Mouse (Mus musculus) c-Kit-positive CD71-negative TER-119-negative erythroid progenitor cells, embryonic 14.5 days (primary cell): ENCODE results near the gene Slc43a2.
"Not testable (repeated sequence)": the region's sequence is repeated elsewhere in the genome, so short reads cannot be mapped to it uniquely, and the experiment has no call there.

Experiments used
- DNase-seq: peaks from one replicate; pipeline ENCODE4 v3.0.0-alpha.2; 2013; ENCODE audit warnings: low read depth

The Slc43a2 gene

DNA sequence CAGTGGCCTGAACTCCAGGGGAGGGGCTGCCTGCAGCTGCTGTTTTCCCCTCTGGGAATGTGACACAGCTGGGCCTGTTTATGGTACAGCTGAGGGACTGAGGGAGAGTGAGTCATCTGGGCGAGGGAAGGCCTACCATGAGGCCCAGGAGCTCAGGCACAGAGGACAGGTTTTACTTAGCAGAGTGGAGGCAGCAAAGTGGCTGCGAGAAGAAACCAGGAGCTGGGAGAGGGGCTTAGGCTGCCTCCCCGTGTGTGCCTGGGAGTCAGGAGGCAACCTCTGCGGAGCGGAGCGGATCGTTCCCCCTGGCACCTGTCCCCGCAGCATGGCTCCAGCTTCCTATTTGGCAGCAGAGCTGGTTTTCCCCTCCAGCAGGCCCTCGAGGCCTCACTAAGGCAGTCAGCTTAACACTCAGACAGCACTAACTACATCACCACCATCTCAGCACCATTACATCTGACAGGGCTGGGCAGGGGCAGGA lies 20.5 kb downstream of the Slc43a2 start:
- no peak for DNase-seq

DNA sequence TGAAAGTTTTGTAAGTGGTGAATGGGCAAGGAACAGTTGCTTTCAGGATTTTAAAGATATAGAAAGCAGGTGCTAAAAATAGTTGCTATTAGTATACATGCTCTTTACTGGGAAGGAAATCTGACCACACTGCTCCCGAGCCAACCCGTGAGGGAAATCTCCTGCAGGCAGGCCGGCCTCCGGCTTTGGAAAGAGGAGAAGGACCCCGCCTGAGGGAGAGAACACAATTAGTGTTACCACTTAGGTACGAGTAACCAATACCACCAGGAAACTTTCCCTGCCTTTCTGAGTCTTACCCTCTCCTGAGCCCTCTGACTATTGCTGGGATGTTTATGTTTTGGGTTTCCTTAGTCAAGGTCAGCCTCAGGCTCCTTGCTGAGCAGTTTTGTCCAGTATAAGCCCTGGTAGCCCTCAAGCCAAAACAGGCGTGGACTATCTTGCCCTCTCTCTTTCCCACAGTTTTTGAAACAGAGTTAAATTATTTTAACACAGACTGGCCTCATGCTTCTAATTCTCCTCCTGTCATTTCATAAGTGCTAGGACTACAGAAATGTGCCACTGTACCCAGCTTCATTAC lies 21.5 kb downstream of the Slc43a2 start:
- DNase-seq = no peak

DNA sequence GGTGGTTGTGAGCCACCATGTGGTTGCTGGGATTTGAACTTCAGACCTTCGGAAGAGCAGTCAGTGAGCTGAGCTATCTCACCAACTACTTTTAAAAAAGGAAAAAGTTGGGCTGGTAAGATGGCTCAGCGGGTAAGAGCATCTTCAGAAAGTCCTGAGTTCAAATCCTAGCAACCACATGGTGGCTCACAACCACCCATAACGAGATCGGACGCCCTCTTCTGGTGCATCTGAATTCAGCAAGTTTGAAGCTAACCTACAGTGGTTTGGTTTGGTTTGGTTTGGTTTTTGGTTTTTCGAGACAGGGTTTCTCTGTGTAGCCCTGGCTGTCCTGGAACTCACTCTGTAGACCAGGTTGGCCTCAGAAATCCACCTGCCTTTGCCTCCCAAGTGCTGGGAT lies 24.5 kb downstream of the Slc43a2 start:
- DNase-seq = not testable (repeated sequence)

DNA sequence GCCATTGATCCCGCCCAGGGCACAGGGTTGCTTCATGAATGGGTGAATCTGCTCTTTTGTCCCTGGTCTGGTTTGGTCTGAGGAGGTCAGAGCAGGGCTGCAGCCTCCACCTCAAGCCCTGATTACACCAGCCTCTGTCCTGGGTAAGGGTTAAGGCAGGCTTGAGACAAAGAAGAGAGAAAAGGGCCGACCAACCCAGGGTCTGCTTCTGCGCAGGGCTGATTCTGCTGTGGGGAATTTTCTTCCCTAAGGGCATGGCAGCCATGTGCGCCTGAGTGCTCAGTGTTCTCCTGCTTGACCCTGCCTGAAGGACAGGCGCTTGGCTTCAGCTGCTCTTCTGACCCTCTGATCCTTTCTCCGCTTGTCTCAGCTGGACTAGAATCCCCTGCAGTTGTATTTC lies 25.6 kb downstream of the Slc43a2 start:
- no peak for DNase-seq

DNA sequence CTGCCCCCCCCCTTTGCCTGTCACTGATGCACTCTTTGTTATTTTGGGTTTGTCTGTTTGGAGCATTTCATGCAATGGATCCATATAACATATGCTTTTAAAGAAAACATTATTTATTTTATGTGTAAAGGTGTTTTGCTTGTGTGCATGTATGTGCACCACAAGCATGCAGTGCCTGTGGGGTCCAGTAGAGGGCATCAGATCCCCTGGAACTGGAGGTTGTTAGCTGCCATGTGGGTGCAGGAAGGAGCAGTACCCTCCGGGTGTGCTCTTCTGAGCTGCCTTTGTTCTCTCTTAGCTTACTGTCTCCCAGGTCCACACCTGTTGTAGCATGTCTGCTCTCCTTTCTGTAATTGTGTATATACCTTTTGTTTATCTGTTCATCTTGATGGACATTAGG lies 26.6 kb downstream of the Slc43a2 start:
- no peak for DNase-seq

DNA sequence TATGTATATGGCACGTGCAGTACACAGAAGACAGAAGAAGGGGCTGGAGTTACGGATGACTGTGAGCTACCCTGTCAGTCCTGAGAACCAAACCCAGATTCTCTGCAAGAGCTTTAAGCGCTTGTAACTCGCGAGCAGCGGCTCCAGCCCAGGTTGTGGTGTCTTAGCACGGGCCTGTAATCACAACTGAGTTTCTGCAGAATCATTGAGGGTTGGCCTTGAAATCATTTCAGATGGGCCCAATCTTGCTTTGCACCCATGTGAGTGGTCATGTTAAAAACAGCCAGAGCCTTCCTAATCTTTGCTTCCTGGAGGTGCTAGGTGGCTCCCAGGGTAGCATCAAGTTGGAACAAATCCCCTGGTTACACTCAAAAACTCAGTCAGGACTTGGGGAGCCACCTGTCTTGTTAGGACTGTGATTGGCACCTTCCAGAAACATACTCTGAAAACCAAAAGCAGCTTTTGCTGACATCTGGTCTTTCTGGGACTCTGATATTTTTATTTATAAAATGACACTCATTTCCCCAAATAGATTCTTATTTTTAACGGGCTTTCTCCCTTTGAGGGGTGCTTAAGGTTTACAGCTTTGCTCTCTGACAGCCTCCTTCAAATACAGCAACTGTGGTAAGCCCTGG lies 28.5 kb downstream of the Slc43a2 start:
- DNase-seq = no peak

DNA sequence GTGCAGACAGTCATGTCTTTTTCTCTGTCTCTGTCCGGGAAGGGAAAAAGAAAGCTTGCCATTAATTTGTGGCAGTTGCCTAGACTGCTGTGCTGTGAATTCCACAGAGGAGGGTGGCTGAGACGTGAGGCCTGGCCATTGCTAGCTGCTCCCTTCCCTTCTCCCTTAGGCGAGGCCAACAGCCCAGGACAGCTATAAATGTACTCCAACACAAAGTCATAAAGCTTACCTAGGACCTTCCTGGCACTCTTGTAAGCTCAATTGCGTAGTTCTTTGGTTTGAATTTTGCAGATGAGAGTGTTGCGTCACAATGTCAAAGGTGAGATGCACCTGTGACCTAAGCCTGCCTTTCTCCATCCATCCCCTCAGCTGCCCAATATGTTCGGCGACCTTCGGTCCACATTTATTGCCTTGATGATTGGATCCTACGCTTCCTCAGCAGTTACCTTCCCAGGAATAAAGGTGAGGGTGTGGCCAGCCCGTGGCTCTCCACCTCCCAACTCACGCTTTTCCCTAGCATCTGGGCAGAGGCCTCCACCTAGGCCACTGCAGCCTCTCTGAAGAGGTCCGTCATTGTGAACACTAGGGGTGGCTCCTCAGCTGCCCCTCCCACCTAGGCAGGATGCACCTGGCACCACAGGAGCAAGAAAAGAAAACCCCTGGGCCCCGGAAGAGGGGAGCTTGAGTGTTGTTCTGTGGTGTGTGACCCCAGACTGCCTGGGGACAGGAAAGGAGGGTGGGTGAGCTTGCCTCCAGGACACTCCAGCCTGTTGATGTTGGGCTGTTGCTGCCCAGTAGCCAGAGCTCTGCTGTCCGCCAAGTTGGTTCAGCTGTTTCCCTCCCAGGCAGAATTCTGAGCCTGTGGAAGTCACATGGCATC lies 29.3 kb downstream of the Slc43a2 start:
- no peak for DNase-seq

DNA sequence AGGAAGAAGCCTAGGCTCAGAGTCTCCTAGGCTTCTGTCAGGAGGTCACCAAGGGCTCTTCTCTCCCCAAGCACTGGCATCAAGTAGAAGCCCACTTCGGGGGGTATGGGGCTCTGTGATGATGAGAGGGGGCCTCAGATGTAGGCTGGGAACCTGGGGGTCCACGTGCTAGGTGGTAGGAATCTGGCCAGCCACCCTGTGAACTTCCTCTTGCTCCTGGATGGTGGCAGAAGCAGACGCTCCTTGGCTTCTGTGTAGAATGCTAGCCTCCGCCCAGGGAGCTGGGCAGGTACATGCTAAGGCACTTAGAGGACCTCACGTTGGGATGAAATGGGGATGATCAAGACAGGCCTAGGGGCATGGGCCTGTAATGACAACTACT lies 29.9 kb downstream of the Slc43a2 start:
- no peak for DNase-seq

DNA sequence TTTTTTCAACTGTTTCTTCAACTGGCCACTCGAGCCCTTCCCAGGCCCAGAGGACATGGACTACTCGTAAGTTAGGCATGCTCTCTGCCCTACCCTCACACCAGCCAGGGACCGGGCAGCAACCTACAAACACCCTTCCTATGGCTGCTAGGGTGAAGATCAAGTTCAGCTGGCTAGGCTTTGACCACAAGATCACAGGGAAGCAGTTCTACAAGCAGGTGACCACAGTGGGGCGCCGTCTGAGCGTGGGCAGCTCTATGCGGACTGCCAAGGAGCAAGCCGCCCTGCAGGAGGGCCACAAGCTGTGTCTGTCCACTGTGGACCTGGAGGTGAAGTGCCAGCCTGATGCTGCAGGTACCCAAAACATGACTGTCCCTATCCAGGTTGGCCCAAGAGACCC lies 31.3 kb downstream of the Slc43a2 start:
- no peak for DNase-seq

DNA sequence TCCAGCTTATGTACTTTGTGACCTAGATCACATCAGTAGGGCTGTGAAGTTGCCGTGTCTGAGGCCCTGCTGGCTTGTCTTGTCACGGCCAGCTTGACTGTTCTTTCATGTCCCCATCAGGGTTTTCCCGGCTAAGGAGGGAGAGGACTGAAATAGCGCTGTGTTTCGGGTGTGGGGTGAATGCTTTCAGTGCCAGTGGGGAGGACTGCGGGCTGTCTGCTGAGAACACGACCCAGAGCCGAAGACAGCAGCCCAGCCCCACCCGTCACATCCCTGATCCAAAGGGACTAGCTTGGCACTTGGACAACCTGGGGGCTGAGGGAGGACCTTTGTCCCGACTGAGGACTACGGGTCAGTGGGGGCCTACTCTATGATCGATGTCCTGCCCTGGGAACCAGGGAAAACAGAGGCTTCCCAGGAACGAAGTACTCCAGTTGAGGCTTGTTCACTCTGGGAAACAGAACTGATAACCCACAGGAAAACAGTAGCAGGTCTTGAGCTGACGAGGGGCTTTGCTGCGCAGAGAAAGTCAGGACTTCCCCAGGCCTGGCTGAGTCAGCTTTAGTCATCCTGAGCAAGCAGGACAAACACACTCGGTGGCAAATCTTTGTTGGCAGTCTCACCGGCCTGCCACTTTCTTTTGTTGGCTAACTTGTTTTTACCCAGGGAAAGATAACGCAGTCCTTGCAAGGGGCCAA lies 32.5 kb downstream of the Slc43a2 start:
- DNase-seq = no peak

DNA sequence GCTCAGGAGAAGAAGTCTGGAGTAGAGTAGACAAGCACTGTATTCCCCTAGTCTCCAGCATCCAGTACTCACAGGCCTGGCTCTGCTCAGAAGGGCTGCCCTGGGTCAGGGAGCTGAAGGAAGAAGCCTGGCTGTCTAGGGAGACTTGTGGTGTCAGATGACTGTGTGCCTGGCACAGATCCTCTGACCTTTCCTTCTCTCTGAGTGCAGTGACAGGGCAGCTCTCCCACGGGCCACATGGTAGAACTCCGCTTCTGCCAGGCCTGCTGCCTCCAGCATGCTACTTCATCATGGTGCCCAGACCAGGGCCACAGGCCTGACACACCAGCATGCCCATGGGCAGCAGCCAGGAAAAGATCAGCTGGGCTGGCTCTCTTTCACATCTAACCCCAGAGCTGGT lies 34.4 kb downstream of the Slc43a2 start:
- no peak for DNase-seq

DNA sequence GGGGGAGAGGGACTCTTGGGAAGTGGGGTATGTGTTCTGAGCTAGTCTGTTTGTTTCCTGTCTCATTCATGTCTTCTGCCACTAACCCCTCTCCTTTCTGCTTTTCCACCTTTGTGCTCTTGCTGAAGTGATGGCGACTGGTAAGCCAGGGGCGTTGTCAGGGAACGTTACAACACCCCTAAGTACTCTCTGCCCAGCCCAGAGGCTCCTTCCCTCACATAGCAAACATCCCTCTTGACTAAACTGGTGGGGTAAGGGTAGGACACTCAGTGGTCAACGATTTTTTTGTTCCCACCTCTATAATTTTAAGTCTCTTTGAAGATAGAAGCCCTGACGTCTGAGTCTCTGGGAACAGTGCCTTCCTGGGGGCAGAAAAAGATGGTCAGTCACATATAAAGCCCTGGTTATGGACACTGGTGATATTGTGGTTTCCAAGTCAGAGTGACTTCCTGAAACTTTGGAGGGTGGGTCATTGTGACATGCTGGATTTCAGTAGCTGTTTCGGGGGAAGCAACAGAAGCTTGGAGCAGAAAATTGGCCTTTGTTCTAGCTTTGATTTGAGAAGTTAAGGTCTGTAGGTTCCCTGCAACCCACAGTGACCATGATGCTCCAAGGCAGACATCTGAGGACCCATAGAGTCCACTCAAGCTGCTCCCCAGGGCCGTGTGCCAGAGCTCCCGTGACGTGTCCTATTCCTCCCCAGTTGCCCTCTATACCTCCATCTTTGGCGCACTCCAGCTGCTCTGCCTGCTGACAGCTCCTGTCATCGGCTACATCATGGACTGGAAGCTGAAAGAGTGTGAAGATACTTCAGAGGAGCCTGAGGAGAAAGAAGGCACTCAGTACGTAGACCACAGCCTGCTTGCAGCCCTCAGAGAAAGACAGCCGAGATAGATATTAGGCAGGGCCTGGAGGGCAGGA lies 35.0 kb downstream of the Slc43a2 start:
- no peak for DNase-seq

DNA sequence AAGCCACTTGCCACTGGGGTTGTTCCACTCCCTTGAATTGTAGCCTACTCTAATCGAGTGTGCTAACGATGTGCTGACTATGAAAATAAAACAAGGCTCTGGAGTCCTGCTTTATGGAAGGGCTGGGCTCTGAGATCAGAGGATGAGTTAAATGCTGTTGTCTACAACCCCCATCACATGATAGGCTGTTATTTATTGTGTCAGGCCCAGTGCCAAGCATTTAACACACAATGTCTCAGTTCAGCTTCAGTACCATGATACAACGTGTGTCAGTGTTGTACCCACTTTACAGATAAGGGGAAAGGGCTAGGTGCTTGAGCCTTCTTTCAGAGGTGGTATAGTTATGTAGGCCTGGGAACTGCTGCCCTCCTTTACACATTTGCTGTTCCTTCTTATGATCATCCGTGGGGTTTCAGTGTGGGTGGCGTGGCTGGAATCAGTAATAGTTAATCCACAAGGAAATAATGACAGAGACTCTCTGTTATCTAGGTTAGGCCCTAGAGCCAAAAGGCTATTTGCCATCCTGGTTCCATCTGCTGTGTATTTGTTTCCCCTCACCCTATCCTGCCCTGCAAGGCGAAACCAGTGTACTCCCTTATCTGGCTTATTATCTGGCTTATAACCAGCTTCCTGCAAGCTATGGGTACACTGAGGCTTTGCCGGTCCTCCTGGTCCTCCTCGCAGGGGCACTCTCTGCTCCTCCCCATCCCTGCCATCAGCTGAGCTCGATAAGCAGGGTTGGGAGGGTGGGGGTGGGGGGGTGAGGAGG lies 36.0 kb downstream of the Slc43a2 start:
- DNase-seq = no peak

DNA sequence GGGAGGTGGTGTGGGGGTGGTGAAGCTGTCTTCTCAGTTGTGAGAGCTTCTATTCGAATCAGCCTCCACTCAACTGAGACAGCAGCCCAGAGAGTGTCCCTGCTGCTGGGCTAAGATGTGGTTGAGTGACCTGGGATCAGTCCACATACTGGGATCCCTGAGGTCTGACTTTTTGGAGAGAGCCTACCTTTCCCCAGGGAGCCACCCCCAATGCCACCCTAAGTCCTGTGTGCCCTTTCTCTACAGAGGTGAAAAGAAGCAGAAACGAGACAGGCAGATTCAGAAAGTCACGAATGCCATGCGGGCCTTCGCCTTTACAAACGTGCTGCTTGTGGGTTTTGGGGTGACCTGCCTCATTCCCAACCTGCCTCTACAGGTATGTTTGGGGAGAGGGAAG lies 36.6 kb downstream of the Slc43a2 start:
- no peak for DNase-seq

DNA sequence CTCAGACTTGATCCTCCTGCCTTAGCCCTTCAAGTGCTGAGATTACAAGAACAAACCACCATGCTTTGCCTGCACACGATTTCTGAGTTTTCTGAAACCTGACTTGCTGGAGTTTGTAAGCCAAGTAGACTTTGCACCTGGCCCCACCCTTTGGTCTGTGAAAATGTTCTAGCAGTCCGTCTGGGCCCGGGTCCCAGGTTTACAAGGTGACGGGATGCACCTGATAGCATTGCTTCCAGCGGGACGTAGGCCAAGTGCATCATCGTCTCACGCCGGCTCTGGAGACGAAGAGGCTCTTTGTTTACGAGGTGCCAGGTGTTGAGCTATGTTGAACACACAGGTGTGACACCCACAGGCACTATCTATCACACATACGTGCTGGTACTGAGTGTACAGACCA lies 37.5 kb downstream of the Slc43a2 start:
- DNase-seq = no peak

DNA sequence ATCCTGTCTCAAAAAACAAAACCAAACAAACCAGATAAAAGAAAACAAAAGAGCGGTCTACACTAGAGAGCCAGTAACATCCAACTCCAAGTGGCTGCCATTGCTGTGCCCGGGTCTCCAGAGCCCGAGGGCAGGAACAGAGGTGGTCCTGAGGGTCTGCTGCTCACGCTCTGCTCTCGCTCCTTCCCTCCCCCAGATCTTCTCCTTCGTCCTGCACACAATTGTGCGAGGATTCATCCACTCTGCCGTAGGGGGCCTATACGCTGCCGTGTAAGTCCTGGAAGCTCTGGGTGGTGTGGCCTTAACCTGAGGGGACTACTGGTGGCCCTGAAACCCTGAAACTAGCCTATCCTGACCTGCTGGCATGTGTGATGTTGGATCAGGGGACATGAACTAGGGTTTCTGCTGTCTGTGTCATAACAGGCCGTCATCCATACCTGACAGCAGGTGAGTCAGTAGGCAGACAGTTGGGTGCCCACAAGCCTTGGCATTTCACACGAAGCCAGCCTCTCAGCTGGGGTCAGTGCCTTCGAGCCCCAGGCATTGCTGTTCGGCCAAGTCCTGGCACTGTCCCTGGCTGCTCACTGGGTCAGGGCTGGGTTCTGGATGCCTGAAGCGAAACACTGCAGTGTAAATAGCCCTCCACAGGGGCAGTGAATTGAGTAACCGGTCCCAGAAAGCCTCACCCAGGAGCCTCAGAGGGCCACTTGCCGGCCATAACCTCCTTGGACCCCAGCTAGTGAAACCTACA lies 39.1 kb downstream of the Slc43a2 start:
- DNase-seq = no peak

DNA sequence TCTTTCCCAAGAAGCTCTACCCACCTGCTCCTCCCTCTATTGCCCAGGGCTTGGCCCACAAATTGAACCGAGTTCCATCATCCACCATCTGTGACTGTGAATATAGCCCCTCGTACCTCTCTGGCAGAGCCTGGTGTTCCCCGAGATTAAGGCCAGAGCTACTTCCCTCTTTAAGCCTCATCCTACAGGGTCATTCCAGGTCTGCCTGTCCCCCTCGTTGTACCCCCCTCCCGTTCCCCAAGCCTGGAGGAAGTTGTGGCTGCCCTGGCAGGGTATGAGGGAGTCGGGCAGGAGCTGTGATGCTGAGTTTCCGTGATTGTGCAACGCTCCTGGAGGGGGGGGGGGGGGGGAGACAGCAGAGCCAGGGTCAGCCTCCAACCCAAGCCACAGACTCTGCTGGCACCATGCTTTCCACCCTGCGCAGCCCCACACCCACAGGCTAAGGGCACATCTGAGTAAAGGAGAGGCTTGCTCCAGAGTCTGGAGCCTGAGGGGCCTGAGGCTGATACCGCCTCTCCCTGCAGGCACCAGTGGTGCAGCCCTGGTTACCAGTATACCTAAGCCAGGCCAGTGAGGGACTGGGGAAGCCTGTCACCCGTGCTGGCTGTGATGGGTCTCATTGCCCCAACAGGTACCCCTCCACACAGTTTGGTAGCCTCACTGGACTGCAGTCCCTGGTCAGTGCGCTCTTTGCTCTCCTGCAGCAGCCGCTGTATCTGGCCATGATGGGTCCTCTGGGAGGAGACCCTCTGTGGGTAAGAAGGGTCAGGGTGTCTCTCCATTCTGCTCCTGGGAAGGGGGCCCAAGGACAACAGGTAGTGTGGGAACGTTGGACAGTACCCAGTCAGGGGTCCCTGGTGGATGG lies 39.9 kb downstream of the Slc43a2 start:
- peak; percentile 62 for DNase-seq

DNA sequence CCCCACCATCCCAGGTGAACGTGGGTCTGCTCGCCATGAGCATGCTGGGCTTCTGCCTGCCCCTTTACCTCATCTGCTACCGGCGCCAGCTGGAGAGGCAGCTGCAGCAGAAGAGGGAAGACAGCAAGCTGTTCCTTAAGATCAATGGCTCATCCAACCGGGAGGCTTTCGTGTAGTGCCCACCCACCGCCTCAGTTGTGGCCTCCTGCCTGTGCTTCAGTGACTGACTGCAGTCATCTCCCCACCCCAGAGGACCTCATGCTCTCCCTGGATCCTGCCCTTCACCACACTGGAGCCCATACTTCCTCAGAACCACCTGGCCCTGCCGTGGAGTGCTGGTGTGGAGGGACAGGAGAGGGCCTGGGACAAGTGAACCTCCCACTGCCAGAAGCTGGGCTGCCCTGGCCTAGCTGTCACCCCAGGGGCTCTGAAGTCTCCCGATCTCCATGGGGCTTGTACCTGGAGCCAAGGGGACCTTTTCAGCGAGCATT lies 40.9 kb downstream of the Slc43a2 start:
- no peak for DNase-seq
